In the genomic region with DNA sequence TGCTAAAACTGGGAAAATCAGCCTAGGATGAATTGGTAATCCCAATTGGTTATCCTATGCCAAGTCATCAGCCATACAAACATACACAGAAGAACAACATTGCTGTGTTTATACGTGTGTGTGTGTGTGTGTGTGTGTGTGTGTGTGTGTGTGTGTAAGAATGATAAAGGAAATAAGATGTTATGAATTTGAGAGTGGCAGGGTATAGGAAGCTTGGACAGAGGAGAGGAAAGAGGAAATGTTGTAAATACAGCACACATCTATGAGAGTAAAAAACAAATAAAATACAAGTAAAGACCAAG, we compare ENCODE assay signal across 13 mouse cellular contexts. TPM values are rescaled to one million over a fixed set of nuclear protein-coding genes. Genes with fewer than 3 reads are reported as not detected.
"Had no signal": no experiment of that assay in that cellular context is flagged by ENCODE, and none has a peak within 500 bp of the region (broad histone marks: within the 10 kb centered on the region; RNA-seq: fewer than 3 reads in every experiment).

No protein-coding gene starts in this region.

- H3K27me3 ChIP-seq: kidney, embryonic 15.5 days; limb, embryonic 13.5 days had no signal

- ATAC-seq: lung, postnatal 0 days had no signal

- H3K4me2 ChIP-seq: kidney, embryonic 15.5 days; limb, embryonic 13.5 days had no signal

- H3K27ac ChIP-seq: kidney, embryonic 15.5 days; limb, embryonic 13.5 days; liver, embryonic 14.5 days; macrophage had no signal

- H3K9ac ChIP-seq: kidney, embryonic 15.5 days; liver, embryonic 14.5 days had no signal

- DNase-seq: lung, adult 18-20 months; thymus, adult 18-20 months had no signal

- H3K4me3 ChIP-seq: kidney, embryonic 15.5 days; limb, embryonic 13.5 days; megakaryocyte, embryonic 14.5 days; myocyte had no signal

- H3K36me3 ChIP-seq: kidney, embryonic 15.5 days; limb, embryonic 13.5 days had no signal

- H3K9me3 ChIP-seq: kidney, embryonic 15.5 days; limb, embryonic 13.5 days; megakaryocyte, embryonic 14.5 days had no signal

- H3K4me1 ChIP-seq: kidney, embryonic 15.5 days had no signal

RNA-seq across cellular contexts. Expression of a gene that starts 21.7 kb away (rescaled TPM):
- polyA plus RNA-seq: kidney, embryonic 15.5 days; large intestine, adult 2 months; limb, embryonic 13.5 days; liver, adult 2 months; liver, embryonic 14.5 days; lung, postnatal 0 days; macrophage; neural tube, embryonic 11.5 days; stomach, embryonic 14.5 days had no signal

RNA-seq across cellular contexts. Expression of a gene that starts 34.4 kb away (rescaled TPM):
- polyA plus RNA-seq: kidney, embryonic 15.5 days; large intestine, adult 2 months; limb, embryonic 13.5 days; liver, adult 2 months; liver, embryonic 14.5 days; lung, postnatal 0 days; macrophage; myocyte; neural tube, embryonic 11.5 days; stomach, embryonic 14.5 days had no signal
